Mouse (Mus musculus): ENCODE results near the gene Man2a1. TPM values are rescaled to one million over a fixed set of nuclear protein-coding genes. Genes with fewer than 3 reads are reported as not detected.
A peak's percentile ranks its signal among the peaks of the same experiment; 100 is the strongest.

Gene Man2a1
- total RNA-seq, 2 experiments from 2014 or later, result 6.0 to 7.4 TPM

- DNase-seq (ENCODE audit: low spot score), result peak; percentile 63
These were observed 1.4 kb downstream of the Man2a1 start for GRCm38 (mm10) chr17:64601751-64602578.

- DNase-seq (ENCODE audit: low spot score), result peak; percentile 51
These were observed 2.6 kb downstream of the Man2a1 start for GRCm38 (mm10) chr17:64603134-64603533.

- DNase-seq (ENCODE audit: low spot score), result no peak
These were observed 3.0 kb downstream of the Man2a1 start for GRCm38 (mm10) chr17:64603534-64603933.

- no peak for DNase-seq (ENCODE audit: low spot score)
These were observed 3.6 kb downstream of the Man2a1 start for GRCm38 (mm10) chr17:64604163-64604562.

GRCm38 (mm10) chr17:64608228-64608627, 7.7 kb downstream of the Man2a1 start:
- no peak for DNase-seq (ENCODE audit: low spot score)

GRCm38 (mm10) chr17:64608923-64609598, 8.5 kb downstream of the Man2a1 start:
- DNase-seq (ENCODE audit: low spot score), result no peak

- DNase-seq (ENCODE audit: low spot score), result no peak
These were observed 9.2 kb downstream of the Man2a1 start for GRCm38 (mm10) chr17:64609741-64610140.

- DNase-seq (ENCODE audit: low spot score), result no peak
These were observed 10.9 kb downstream of the Man2a1 start for GRCm38 (mm10) chr17:64611426-64611825.

- DNase-seq (ENCODE audit: low spot score), result peak; percentile 80
These were observed 11.8 kb downstream of the Man2a1 start for GRCm38 (mm10) chr17:64612135-64612885.

GRCm38 (mm10) chr17:64612930-64613329, 12.4 kb downstream of the Man2a1 start:
- no peak for DNase-seq (ENCODE audit: low spot score)

GRCm38 (mm10) chr17:64613351-64613750, 12.8 kb downstream of the Man2a1 start:
- DNase-seq (ENCODE audit: low spot score), result no peak

GRCm38 (mm10) chr17:64614804-64615203, 14.3 kb downstream of the Man2a1 start:
- peak; percentile 50 for DNase-seq (ENCODE audit: low spot score)

GRCm38 (mm10) chr17:64615420-64615819, 14.9 kb downstream of the Man2a1 start:
- peak; percentile 67 for DNase-seq (ENCODE audit: low spot score)

GRCm38 (mm10) chr17:64616259-64616658, 15.7 kb downstream of the Man2a1 start:
- no peak for DNase-seq (ENCODE audit: low spot score)

GRCm38 (mm10) chr17:64617838-64618237, 17.3 kb downstream of the Man2a1 start:
- peak; percentile 61 for DNase-seq (ENCODE audit: low spot score)

- no peak for DNase-seq (ENCODE audit: low spot score)
These were observed 18.5 kb downstream of the Man2a1 start for GRCm38 (mm10) chr17:64618996-64619395.

GRCm38 (mm10) chr17:64620135-64620534, 19.6 kb downstream of the Man2a1 start:
- DNase-seq (ENCODE audit: low spot score), result no peak

GRCm38 (mm10) chr17:64620627-64621026, 20.1 kb downstream of the Man2a1 start:
- no peak for DNase-seq (ENCODE audit: low spot score)

GRCm38 (mm10) chr17:64621226-64621625, 20.7 kb downstream of the Man2a1 start:
- DNase-seq (ENCODE audit: low spot score), result no peak

GRCm38 (mm10) chr17:64621649-64622351, 21.3 kb downstream of the Man2a1 start:
- no peak for DNase-seq (ENCODE audit: low spot score)

GRCm38 (mm10) chr17:64622352-64622886, 21.9 kb downstream of the Man2a1 start:
- peak; percentile 52 for DNase-seq (ENCODE audit: low spot score)
